Mouse (Mus musculus) heart, embryonic 16.5 days (tissue): ENCODE data around the gene Olfr1216. TPM values are rescaled to one million over a fixed set of nuclear protein-coding genes. Genes with fewer than 3 reads are reported as not detected.
"Not testable (repeated sequence)": the region's sequence is repeated elsewhere in the genome, so short reads cannot be mapped to it uniquely, and the experiment has no call there.

Experiments
- ATAC-seq: fragments of 200-750 bp; cut with Nextera tagmentation; replicated peaks from 2 replicates; pipeline ENCODE4 v1.8.0; 2017; ENCODE audit warnings: moderate number of reproducible peaks; ENCODE audit not compliant: insufficient read depth, low FRiP score; ENCODE audit errors: extremely low read depth
- H3K27ac ChIP-seq: fragments of 300-500 bp; sonication (generic); 2 replicates; pipeline ENCODE4 v1.5.1; 2014; ENCODE audit warnings: mild to moderate bottlenecking, low read length, control low read depth, moderate library complexity
- H3K27me3 ChIP-seq: fragments of 300-500 bp; sonication (generic); 2 replicates; pipeline ENCODE4 v1.6.1; 2014; ENCODE audit warnings: low read length, mixed read lengths; ENCODE audit not compliant: control insufficient read depth, insufficient read depth
- H3K36me3 ChIP-seq: fragments of 300-500 bp; sonication (generic); 2 replicates; pipeline ENCODE4 v1.6.1; 2014; ENCODE audit not compliant: control insufficient read depth, insufficient read depth
- H3K4me1 ChIP-seq: fragments of 300-500 bp; sonication (generic); 2 replicates; pipeline ENCODE4 v1.6.1; 2014; ENCODE audit warnings: low read length, mixed read lengths; ENCODE audit not compliant: control insufficient read depth, insufficient read depth
- H3K4me2 ChIP-seq: fragments of 300-500 bp; sonication (generic); 2 replicates; pipeline ENCODE4 v1.6.1; 2014; ENCODE audit warnings: low read depth, mild to moderate bottlenecking, control low read depth, low read length
- H3K4me3 ChIP-seq: fragments of 300-500 bp; sonication (generic); 2 replicates; pipeline ENCODE4 v1.5.1; 2014; ENCODE audit warnings: mild to moderate bottlenecking, control low read depth, low read length
- H3K9ac ChIP-seq: fragments of 300-500 bp; sonication (generic); 2 replicates; pipeline ENCODE4 v1.6.1; 2014; ENCODE audit warnings: low read length, control low read depth
- H3K9me3 ChIP-seq: fragments of 300-500 bp; sonication (generic); replicated peaks from 2 replicates; pipeline ENCODE4 v1.6.1; 2016; ENCODE audit warnings: low read length; ENCODE audit not compliant: control insufficient read depth
- WGBS: fragments of 180-500 bp; shearing (Covaris S2); extraction: QIAGEN DNeasy Blood & Tissue Kit; methylation state at CpG from one replicate; pipeline ENCODE4 v1.1.7; 2014; 5-methylcytosine and 5-hydroxymethylcytosine counted together
- polyA plus RNA-seq: library from polyadenylated mRNA; unstranded; fragments of >200 nt; fragmentation: Nextera tagmentation; extraction: Ambion mirVana; gene quantifications from 2 replicates; pipeline ENCODE4 v1.2.1, GENCODE M21; 2015

Olfr1216 gene
- polyA plus RNA-seq, result not detected in 2 replicates

DNA sequence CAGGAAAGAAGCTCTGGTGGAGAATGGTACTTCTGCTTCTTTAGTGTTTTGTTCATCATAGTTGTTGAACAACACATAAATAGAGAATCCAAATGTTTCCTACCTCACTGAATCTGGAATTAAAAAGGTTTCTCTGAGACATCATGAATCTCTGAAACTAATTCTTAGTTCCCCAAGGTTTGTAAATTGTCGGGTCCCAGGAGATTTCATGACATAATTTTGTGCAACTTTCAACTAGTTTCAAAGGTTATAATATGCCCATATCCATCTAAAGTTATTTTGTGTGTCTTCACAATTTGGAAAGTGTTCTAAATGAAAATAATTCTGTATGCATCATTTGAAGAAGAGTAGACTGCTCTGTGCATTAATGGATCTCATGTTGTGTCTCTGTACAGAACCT is at the start of gene Olfr1216:
Gene Olfr1216, minus strand, starts transcription at position 101 of the 400 bp plus-strand sequence.
- Histone ChIP-seq H3K27ac (no peak within 1 kb of the TSS), H3K4me2 (no peak within 1 kb of the TSS), H3K9ac (no peak within 1 kb of the TSS), H3K36me3 (no peaks in the 10 kb centered on the region), H3K4me3 (no peak within 1 kb of the TSS), H3K27me3 (no peaks in the 10 kb centered on the region), H3K9me3 (no peaks in the 10 kb centered on the region), H3K4me1 (no peaks in the 10 kb centered on the region)
- WGBS, result 66% methylated on average over 1 of the region's 1 CpGs
- no peak for ATAC-seq

GRCm38 (mm10) chr2:89061087-89061486 is 42.9 kb upstream of the Olfr1216 start, which contains the start of gene Olfr1218:
Olfr1218 (minus strand) TSS chr2:89061187.
- H3K36me3 ChIP-seq, result no peaks in the 10 kb centered on the region
- no peak within 1 kb of the TSS for H3K4me2 ChIP-seq
- H3K9ac ChIP-seq, result no peak within 1 kb of the TSS
- H3K4me1 ChIP-seq, result no peaks in the 10 kb centered on the region
- H3K9me3 ChIP-seq, result no peaks in the 10 kb centered on the region
- H3K27ac ChIP-seq, result no peak within 1 kb of the TSS
- no peaks in the 10 kb centered on the region for H3K27me3 ChIP-seq
- no peak within 1 kb of the TSS for H3K4me3 ChIP-seq
- ATAC-seq, result no peak

DNA sequence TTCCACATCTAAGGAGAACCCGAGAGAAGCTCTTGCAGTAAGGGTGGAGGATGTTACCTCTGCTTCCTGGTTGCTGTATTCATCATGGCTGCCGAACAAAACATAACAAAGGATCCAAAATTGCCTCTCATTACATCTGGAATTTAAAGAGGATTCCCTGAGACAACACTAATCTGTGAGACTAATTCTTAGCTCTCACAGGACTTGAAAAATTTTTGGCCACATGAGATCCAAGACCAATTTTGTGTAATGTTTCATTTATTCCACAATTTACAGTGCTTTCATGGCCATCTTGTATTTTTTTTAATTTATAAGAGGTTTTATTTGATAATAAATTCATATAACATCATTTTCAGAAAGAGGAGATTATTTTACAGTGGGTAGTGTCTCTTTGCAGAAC is 13.8 kb upstream of the Olfr1216 start, which contains the start of gene Olfr1217:
Gene Olfr1217, minus strand, starts transcription at position 101 of the 400 bp plus-strand sequence.
- no peak for ATAC-seq
- 48% methylated on average over 2 of the region's 2 CpGs for WGBS

DNA sequence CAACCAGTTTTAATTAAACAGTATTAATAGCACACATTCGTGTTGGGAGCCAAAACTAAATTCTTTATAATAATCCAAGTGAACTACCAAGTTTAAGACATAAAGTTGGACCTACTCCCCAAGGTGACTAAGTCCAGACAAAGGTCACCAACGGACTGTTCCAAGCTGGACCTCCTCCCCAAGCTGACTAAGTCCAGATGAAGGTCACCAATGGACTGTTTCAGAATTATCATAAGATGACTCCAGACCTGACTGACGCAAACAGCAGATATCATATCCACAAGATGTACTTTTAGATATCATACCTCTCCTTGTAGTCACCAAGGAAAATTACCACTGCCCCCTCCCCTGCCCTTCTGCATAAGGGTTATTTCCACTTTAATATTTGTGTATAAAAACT is 3.3 kb upstream of the Olfr1216 start:
- 53% methylated on average over 3 of the region's 3 CpGs for WGBS
- not testable (repeated sequence) for H3K4me3 ChIP-seq, H3K9me3 ChIP-seq, H3K4me1 ChIP-seq, ATAC-seq, H3K27me3 ChIP-seq, H3K27ac ChIP-seq, H3K36me3 ChIP-seq, H3K9ac ChIP-seq, H3K4me2 ChIP-seq

More for the DNA sequence above, 13.8 kb upstream of the Olfr1216 start, which contains the start of gene Olfr1217:
- no peaks in the 10 kb centered on the region for H3K9me3 ChIP-seq
- H3K4me2 ChIP-seq, result no peak within 1 kb of the TSS
- no peak within 1 kb of the TSS for H3K4me3 ChIP-seq
- no peak within 1 kb of the TSS for H3K9ac ChIP-seq
- no peaks in the 10 kb centered on the region for H3K4me1 ChIP-seq
- no peak within 1 kb of the TSS for H3K27ac ChIP-seq
- H3K36me3 ChIP-seq, result no peaks in the 10 kb centered on the region
- no peaks in the 10 kb centered on the region for H3K27me3 ChIP-seq

GRCm38 (mm10) chr2:89006873-89007272 is 11.3 kb downstream of the Olfr1216 start, which contains the start of gene Olfr1215:
Olfr1215 (minus strand) TSS chr2:89006973.
- WGBS, result 60% methylated on average over 2 of the region's 2 CpGs

DNA sequence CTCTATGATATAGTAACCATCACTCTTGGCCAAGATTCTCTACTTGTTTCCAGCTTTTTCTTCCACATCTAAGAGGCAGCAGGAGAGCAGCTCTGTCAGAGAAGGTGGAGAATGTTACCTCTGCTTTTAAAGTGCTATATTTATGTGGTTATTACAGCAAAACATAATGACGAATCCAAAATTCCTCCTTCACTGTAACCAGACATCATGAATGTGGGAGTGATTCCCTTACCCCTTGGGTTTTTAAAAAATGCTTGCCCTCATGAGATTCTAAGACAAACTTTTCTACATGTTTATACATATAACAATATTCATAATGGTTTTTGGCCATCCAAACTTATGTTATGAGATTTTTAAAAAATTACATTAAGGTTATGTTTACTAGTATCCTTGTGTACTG is 25.6 kb downstream of the Olfr1216 start, which contains the start of gene Olfr1214:
Gene Olfr1214, minus strand, starts transcription at position 101 of the 400 bp plus-strand sequence.
- no peak within 1 kb of the TSS for H3K9ac ChIP-seq
- H3K27me3 ChIP-seq, result no peaks in the 10 kb centered on the region
- no peak within 1 kb of the TSS for H3K4me3 ChIP-seq
- no peaks in the 10 kb centered on the region for H3K4me1 ChIP-seq
- no peaks in the 10 kb centered on the region for H3K9me3 ChIP-seq
- H3K4me2 ChIP-seq, result no peak within 1 kb of the TSS
- H3K36me3 ChIP-seq, result no peaks in the 10 kb centered on the region
- WGBS, result 62% methylated on average over 1 of the region's 1 CpGs
- ATAC-seq, result no peak
- H3K27ac ChIP-seq, result no peak within 1 kb of the TSS

More at GRCm38 (mm10) chr2:89006873-89007272, 11.3 kb downstream of the Olfr1216 start, which contains the start of gene Olfr1215:
- Histone ChIP-seq H3K9me3 (no peaks in the 10 kb centered on the region), H3K4me1 (no peaks in the 10 kb centered on the region), H3K27ac (no peak within 1 kb of the TSS), H3K4me2 (no peak within 1 kb of the TSS), H3K27me3 (no peaks in the 10 kb centered on the region), H3K9ac (no peak within 1 kb of the TSS), H3K4me3 (no peak within 1 kb of the TSS), H3K36me3 (no peaks in the 10 kb centered on the region)
- no peak for ATAC-seq

GRCm38 (mm10) chr2:88980181-88980580 is 38.0 kb downstream of the Olfr1216 start, which contains the start of gene Gm13762:
Gm13762 (minus strand) TSS chr2:88980281.
- no peaks in the 10 kb centered on the region for H3K4me1 ChIP-seq
- no peak within 1 kb of the TSS for H3K9ac ChIP-seq
- no peak within 1 kb of the TSS for H3K4me3 ChIP-seq
- ATAC-seq, result no peak
- H3K36me3 ChIP-seq, result no peaks in the 10 kb centered on the region
- H3K4me2 ChIP-seq, result no peak within 1 kb of the TSS
- no peaks in the 10 kb centered on the region for H3K9me3 ChIP-seq
- no peak within 1 kb of the TSS for H3K27ac ChIP-seq
- 71% methylated on average over 1 of the region's 1 CpGs for WGBS
- H3K27me3 ChIP-seq, result no peaks in the 10 kb centered on the region

Other genes starting within 250 kb of the Olfr1216 start
- not detected in 2 replicates for gene Olfr1200, start 247.9 kb downstream of the Olfr1216 start, polyA plus RNA-seq
- not detected in 2 replicates for gene Olfr1201, start 225.3 kb downstream of the Olfr1216 start, polyA plus RNA-seq
- not detected in 2 replicates for gene Olfr1202, start 203.8 kb downstream of the Olfr1216 start, polyA plus RNA-seq
- not detected in 2 replicates for gene Olfr1205, start 188.6 kb downstream of the Olfr1216 start, polyA plus RNA-seq
- not detected in 2 replicates for gene Olfr1204, start 169.0 kb downstream of the Olfr1216 start, polyA plus RNA-seq
- gene Olfr1206, start 155.1 kb downstream of the Olfr1216 start, polyA plus RNA-seq, result not detected in 2 replicates
- gene Olfr1208, start 116.0 kb downstream of the Olfr1216 start, polyA plus RNA-seq, result not detected in 2 replicates
- not detected in 2 replicates for gene Olfr1209, start 103.2 kb downstream of the Olfr1216 start, polyA plus RNA-seq
- not detected in 2 replicates for gene Olfr1211, start 80.2 kb downstream of the Olfr1216 start, polyA plus RNA-seq
- not detected in 2 replicates for gene Olfr1212, start 64.4 kb downstream of the Olfr1216 start, polyA plus RNA-seq
- gene Gm13762, start 38.1 kb downstream of the Olfr1216 start, polyA plus RNA-seq, result not detected in 2 replicates
- gene Olfr1214, start 25.7 kb downstream of the Olfr1216 start, polyA plus RNA-seq, result not detected in 2 replicates
- gene Olfr1215, start 11.4 kb downstream of the Olfr1216 start, polyA plus RNA-seq, result not detected in 2 replicates
- gene Olfr1217, start 13.7 kb upstream of the Olfr1216 start, polyA plus RNA-seq, result not detected in 2 replicates
- not detected in 2 replicates for gene Olfr1218, start 42.8 kb upstream of the Olfr1216 start, polyA plus RNA-seq
- not detected in 2 replicates for gene Olfr1219, start 65.2 kb upstream of the Olfr1216 start, polyA plus RNA-seq
- gene Olfr1220, start 88.5 kb upstream of the Olfr1216 start, polyA plus RNA-seq, result not detected in 2 replicates
- not detected in 2 replicates for gene Olfr1221, start 98.9 kb upstream of the Olfr1216 start, polyA plus RNA-seq
- gene Olfr1222, start 114.7 kb upstream of the Olfr1216 start, polyA plus RNA-seq, result not detected in 2 replicates
- gene Olfr1223, start 133.2 kb upstream of the Olfr1216 start, polyA plus RNA-seq, result not detected in 2 replicates
- not detected in 2 replicates for gene Olfr1224-ps1, start 145.8 kb upstream of the Olfr1216 start, polyA plus RNA-seq
- not detected in 2 replicates for gene Olfr1225, start 156.3 kb upstream of the Olfr1216 start, polyA plus RNA-seq
- not detected in 2 replicates for gene Olfr1226, start 181.7 kb upstream of the Olfr1216 start, polyA plus RNA-seq
- not detected in 2 replicates for gene Olfr1228, start 235.7 kb upstream of the Olfr1216 start, polyA plus RNA-seq